Mouse (Mus musculus) limb, embryonic 11.5 days (tissue): ENCODE data around the gene Fam102a. TPM values are rescaled to one million over a fixed set of nuclear protein-coding genes. Genes with fewer than 3 reads are reported as not detected.

Experiments
- ATAC-seq: fragments of 200-750 bp; cut with Nextera tagmentation; 2 replicates; pipeline ENCODE4 v1.8.0; 2017; ENCODE audit warnings: low read depth; ENCODE audit not compliant: insufficient number of reproducible peaks, low FRiP score, low TSS enrichment
- DNase-seq: peaks from one replicate; pipeline ENCODE4 v3.0.0-alpha.2; 2015; ENCODE audit warnings: low spot score
- H3K27ac ChIP-seq: fragments of 300-500 bp; sonication (generic); replicated peaks from 2 replicates; pipeline ENCODE4 v1.5.1; 2014; ENCODE audit warnings: low read depth, mild to moderate bottlenecking, low read length
- H3K27me3 ChIP-seq: fragments of 300-500 bp; sonication (generic); 2 replicates; pipeline ENCODE4 v1.6.1; 2014; ENCODE audit warnings: mild to moderate bottlenecking, low read length, mixed read lengths; ENCODE audit not compliant: control insufficient read depth, insufficient read depth
- H3K36me3 ChIP-seq: fragments of 300-500 bp; sonication (generic); 2 replicates; pipeline ENCODE4 v1.6.1; 2014; ENCODE audit warnings: mild to moderate bottlenecking, low read length, moderate library complexity, mixed read lengths; ENCODE audit not compliant: control insufficient read depth, insufficient read depth
- H3K4me1 ChIP-seq: fragments of 300-500 bp; sonication (generic); 2 replicates; pipeline ENCODE4 v1.6.1; 2014; ENCODE audit warnings: low read length, mixed read lengths; ENCODE audit not compliant: control insufficient read depth, insufficient read depth
- H3K4me2 ChIP-seq: fragments of 300-500 bp; sonication (generic); 2 replicates; pipeline ENCODE4 v1.6.1; 2014; ENCODE audit warnings: low read depth, mild to moderate bottlenecking, moderate library complexity; ENCODE audit not compliant: severe bottlenecking
- H3K4me3 ChIP-seq: fragments of 300-500 bp; sonication (generic); 2 replicates; pipeline ENCODE4 v1.5.1; 2014; ENCODE audit warnings: low read depth, low read length
- H3K9ac ChIP-seq: fragments of 300-500 bp; sonication (generic); 2 replicates; pipeline ENCODE4 v1.6.1; 2014; ENCODE audit warnings: mild to moderate bottlenecking, low read length
- H3K9me3 ChIP-seq: fragments of 300-500 bp; sonication (generic); 2 replicates; pipeline ENCODE4 v1.6.1; 2016; ENCODE audit warnings: low read length; ENCODE audit not compliant: control insufficient read depth
- WGBS: fragments of 180-500 bp; shearing (Covaris S2); extraction: QIAGEN DNeasy Blood & Tissue Kit; methylation state at CpG from one replicate; pipeline ENCODE4 v1.1.7; 2014; 5-methylcytosine and 5-hydroxymethylcytosine counted together
- polyA plus RNA-seq: library from polyadenylated mRNA; unstranded; fragments of >200 nt; fragmentation: Nextera tagmentation; extraction: Ambion mirVana; gene quantifications from 2 replicates; pipeline ENCODE4 v1.2.1, GENCODE M21; 2014

The Fam102a gene
- polyA plus RNA-seq, 1 experiment from 2014 or later: 9.8 TPM

DNA sequence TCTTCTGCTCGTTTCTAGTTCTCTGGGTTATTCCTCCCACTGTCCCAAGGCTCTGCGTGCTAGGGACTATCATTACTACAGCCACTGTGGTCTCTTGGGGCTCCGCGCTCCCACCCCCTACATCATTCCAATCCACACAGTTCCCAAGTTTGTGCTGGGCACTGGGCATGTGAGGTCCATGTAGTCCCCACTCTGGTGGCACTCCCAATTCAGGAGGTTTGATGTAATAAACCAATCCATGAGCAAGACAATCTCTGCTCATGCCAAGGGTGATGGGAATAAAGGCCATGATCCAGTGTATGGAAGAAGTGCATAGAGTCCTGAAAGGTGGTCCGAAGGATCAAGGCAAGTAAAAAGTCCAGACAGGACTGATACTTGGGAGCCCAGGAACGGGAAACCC, 39.4 kb downstream of the Fam102a start, which contains the start of gene Pip5kl1:
Gene Pip5kl1, plus strand, starts transcription at position 301 of the 400 bp plus-strand sequence.
- Histone ChIP-seq H3K4me3 (peak within 1 kb of the TSS; percentile 52), H3K4me2 (peak within 1 kb of the TSS; percentile 81), H3K9me3 (no peaks in the 10 kb centered on the region), H3K36me3 (peaks cover 2% of the 10 kb centered on the region; the same call in 1 of the 2 replicates), H3K27ac (no peak within 1 kb of the TSS), H3K4me1 (peaks cover 8% of the 10 kb centered on the region), H3K9ac (peak within 1 kb of the TSS; percentile 58), H3K27me3 (peaks cover 14% of the 10 kb centered on the region)
- DNase-seq (no peak), ATAC-seq (no peak)
- WGBS: 78% methylated on average over 6 of the region's 6 CpGs

DNA sequence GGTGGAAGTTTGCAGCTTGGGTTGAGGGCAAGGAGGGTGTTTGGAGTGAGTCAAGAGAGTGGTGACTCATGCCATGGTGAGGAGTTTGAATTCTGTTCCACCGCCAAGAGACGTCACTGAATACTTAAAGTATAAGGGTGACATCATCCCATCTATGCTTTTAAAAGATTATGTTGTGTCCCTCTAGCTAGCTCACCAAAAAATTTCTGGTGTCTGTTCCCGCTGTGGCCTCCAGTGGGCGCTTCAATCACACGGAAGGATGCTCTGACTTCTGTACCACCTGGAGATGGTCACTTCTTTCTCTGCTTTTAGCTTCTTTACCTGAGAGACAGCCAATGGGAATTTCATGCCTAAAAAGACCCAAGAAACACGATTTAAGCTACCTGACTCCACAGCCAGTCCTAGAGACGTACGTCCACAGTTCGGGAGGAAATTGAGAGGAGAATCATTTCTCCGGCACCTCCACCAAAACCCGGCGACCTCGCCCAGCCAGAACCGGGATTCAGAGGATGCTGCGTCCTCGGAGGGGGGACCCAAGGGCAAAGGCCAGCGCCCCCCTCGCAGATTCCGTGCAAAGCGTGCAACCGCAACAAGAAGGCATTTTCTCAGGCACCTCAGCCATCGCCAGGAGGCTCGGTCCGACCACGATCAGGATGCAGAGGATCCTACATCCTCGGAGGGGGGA, 39.9 kb downstream of the Fam102a start:
- 1% methylated on average over 26 of the region's 26 CpGs for WGBS
- Histone ChIP-seq H3K9me3 (no peaks in the 10 kb centered on the region), H3K9ac (peak overlapping the region; percentile 58), H3K4me2 (peak overlapping the region; percentile 81), H3K4me1 (peaks cover 8% of the 10 kb centered on the region), H3K27ac (no peak overlapping the region), H3K27me3 (peaks cover 14% of the 10 kb centered on the region), H3K4me3 (peak overlapping the region; percentile 52), H3K36me3 (peaks cover 2% of the 10 kb centered on the region; the same call in 1 of the 2 replicates)
- DNase-seq (peak; percentile 76), ATAC-seq (no peak)

DNA sequence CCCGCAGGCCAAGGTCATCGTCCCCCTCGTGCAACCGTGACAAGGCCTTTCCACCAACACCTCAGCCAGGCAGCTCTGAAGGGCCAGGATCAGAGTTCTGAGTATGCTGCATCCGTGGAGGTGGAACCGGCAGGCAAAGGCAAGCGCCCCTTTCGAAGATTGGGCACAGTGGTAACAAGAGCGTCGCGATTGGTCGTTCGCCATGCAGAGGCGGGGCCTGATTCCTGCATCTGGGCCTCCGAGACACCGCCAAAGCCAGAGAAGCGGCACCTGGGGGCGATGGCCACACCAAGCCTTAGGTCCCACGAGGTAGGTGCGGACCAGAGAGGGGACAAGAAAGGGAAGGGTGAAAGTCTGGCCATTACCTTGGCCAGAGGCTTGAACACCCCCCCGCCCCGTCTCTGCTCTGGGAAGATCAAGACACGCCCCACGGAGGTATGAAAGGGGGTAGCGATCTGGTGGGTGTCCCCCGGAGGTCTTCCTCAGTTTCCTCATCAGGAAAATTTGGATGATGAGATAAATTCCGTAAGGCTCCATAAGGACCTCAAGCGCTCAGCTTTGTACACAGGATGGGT, 40.5 kb downstream of the Fam102a start, which contains the start of gene 9430097D07Rik:
Gene 9430097D07Rik, minus strand, starts transcription at position 99 of the 575 bp plus-strand sequence.
- 8% methylated on average over 28 of the region's 28 CpGs for WGBS
- peaks cover 2% of the 10 kb centered on the region; the same call in 1 of the 2 replicates for H3K36me3 ChIP-seq
- H3K27me3 ChIP-seq: peaks cover 14% of the 10 kb centered on the region
- H3K27ac ChIP-seq: no peak within 1 kb of the TSS
- peak within 1 kb of the TSS; percentile 52 for H3K4me3 ChIP-seq
- peak within 1 kb of the TSS; percentile 58 for H3K9ac ChIP-seq
- H3K4me2 ChIP-seq: peak within 1 kb of the TSS; percentile 81
- peaks cover 8% of the 10 kb centered on the region for H3K4me1 ChIP-seq
- DNase-seq (peak; percentile 78), ATAC-seq (peak; percentile 36; the same call in 1 of the 2 replicates)
- no peaks in the 10 kb centered on the region for H3K9me3 ChIP-seq

DNA sequence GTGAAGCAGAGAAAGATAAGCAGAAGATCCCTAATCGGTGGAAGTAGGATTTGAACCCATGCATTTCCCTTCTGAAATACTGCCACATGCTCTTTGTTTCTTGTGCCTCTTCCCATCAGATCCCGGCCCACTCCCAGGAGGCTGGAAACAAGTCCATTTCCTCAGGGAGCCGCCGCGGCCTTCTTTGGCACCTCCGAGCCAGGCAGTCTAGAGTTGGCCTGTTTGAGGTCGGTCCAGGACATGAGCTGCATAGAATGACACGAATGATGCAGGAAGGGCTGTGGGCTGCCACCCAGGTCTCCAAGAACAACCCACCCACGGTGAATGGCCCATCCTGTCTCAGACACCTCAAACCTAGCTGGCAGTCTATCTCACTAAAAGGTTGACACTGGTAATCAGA, 41.4 kb downstream of the Fam102a start:
- 93% methylated on average over 9 of the region's 9 CpGs for WGBS
- H3K4me3 ChIP-seq: no peak overlapping the region
- H3K27me3 ChIP-seq: peaks cover 14% of the 10 kb centered on the region
- ATAC-seq: no peak
- no peak overlapping the region for H3K4me2 ChIP-seq
- no peak overlapping the region for H3K27ac ChIP-seq
- no peaks in the 10 kb centered on the region for H3K9me3 ChIP-seq
- DNase-seq: no peak
- H3K9ac ChIP-seq: no peak overlapping the region
- H3K36me3 ChIP-seq: peaks cover 2% of the 10 kb centered on the region; the same call in 1 of the 2 replicates
- H3K4me1 ChIP-seq: peaks cover 5% of the 10 kb centered on the region

DNA sequence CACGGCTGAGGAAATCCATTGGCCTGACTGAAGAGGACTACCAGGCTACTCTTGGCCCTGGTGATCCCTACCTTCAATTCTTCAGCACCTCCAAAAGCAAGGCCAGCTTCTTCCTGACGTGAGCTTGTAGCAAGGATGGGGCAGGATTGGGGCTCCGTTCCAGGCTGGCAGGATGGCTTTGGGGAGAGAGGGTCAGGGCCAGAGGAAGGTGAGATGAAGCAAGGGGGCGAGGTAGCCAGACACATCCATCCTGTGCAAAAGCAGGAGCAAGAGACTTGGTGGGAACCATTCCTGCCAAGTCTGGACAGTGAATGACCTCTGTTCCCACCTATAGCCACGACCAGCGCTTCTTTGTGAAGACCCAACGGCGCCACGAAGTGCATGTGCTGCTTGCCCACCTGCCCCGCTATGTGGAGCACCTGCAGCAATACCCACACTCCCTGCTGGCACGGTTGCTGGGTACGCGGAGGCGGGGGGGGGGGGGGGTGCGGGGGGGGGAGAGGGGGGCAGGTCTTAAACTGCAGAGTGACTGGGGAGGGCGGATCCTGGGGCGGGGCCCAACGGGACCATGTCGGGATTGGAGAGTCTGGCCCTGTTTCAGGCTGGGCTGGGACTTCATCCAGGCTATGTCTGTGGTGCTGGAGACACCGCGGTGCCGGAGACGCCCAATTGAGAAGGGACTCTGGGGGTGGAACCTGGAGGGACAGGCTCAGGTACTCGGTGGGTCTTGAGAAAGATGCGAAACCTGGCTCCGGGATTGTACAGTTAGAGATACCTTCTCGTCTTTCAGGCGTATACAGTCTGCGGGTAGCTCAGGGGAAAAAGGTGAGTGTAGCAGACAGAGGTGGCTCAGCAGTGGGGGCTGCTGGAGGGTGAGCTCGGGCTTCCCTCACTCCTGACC, 43.3 kb downstream of the Fam102a start:
- Histone ChIP-seq H3K36me3 (no peaks in the 10 kb centered on the region), H3K27me3 (peaks cover 14% of the 10 kb centered on the region), H3K9ac (no peak overlapping the region), H3K9me3 (no peaks in the 10 kb centered on the region), H3K4me3 (no peak overlapping the region), H3K4me1 (0 out of 2 replicates have a peak, but pooled peaks cover 4% of the 10 kb centered on the region), H3K27ac (no peak overlapping the region), H3K4me2 (no peak overlapping the region)
- WGBS: 38% methylated on average over 25 of the region's 30 CpGs
- ATAC-seq (no peak), DNase-seq (no peak)

DNA sequence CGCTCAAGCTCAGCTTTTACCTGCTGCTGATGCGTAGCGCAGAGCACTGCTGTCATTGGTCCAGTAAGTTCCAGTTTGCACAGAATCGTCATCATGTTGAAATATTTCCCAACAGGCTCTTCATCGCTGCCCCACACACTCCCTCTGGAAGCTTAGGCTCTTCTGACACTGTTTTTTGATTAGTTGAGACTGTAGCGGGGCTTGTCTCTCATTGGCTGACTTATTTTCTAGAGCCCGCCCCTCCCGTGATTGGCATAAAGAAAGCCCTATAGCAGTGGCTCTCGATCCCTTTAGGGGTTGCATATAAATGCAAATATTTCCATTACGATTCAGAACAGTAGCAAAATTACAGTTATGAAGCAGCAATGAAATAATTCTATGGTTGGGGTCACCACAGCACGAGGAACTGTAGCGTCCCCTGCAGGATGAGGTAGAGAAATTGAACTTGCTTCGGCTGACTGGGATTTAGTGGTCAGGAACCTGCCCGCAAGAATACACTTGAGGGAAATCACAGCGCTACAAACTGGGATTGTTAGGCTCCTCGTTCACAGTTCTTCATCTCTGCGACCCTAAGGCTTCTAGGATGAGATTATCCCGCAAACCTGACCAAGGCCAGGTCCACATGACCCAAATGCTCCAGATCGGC, 46.4 kb downstream of the Fam102a start:
- Histone ChIP-seq H3K4me2 (no peak overlapping the region), H3K27me3 (peaks cover 14% of the 10 kb centered on the region), H3K9ac (no peak overlapping the region), H3K27ac (no peak overlapping the region), H3K4me3 (no peak overlapping the region), H3K36me3 (no peaks in the 10 kb centered on the region), H3K4me1 (0 out of 2 replicates have a peak, but pooled peaks cover 4% of the 10 kb centered on the region), H3K9me3 (no peaks in the 10 kb centered on the region)
- WGBS: 37% methylated on average over 19 of the region's 19 CpGs
- no peak for ATAC-seq
- DNase-seq: peak; percentile 62

DNA sequence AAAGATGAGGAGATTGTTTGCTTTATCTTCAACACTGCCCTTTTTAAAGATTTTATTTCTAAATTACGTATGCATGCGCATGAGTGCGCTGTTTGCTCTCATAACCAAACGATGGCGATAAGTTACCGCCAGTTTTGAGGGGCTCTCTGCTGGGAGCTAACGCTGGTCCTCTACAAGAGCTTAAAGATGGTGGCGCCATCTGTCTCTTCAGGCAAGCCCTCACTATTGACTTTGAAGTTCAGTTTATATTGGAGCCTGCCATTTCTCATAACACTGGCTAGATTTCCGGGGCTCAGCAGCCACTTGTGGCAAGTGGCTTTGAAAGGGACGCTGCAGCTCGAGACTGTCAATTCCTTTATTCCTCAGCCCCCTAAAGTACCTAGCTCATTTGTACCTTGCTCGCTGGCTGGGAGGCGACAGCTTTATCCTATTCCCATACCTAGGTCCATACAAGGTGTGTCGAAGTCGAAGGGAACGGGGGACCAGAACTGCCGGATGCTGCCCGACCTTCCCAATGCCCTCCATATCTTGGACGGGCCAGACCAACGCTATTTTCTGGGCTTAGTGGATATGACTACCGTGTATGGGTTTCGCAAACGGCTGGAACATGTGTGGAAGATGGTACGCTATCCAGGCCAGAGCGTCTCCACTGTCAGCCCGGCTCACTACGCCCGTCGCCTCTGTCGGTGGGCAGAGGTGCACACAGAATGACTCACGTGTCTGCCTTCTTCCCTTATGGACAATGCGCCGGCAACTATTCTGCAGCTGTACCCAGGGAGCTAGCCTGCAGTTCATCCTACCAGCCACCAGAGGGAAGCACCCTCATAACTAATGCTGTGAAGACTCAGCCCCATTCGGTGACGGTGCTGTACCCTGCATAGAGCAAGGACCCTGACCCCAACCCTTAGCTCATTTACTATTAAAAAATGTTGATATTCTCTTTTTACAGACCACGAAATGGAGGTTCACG, 48.0 kb downstream of the Fam102a start:
- H3K27me3 ChIP-seq: peaks cover 7% of the 10 kb centered on the region
- no peak overlapping the region for H3K27ac ChIP-seq
- 14% methylated on average over 37 of the region's 37 CpGs for WGBS
- H3K4me3 ChIP-seq: peak overlapping the region; percentile 9; the same call in 1 of the 2 replicates
- H3K9ac ChIP-seq: no peak overlapping the region
- H3K4me2 ChIP-seq: peak overlapping the region; percentile 51
- no peaks in the 10 kb centered on the region for H3K36me3 ChIP-seq
- peak; percentile 68 for ATAC-seq
- DNase-seq: peak; percentile 88
- peaks cover 13% of the 10 kb centered on the region for H3K4me1 ChIP-seq
- H3K9me3 ChIP-seq: no peaks in the 10 kb centered on the region
